Mouse (Mus musculus) stomach, postnatal 0 days (tissue): ENCODE data around the gene Eml4. TPM values are rescaled to one million over a fixed set of nuclear protein-coding genes. Genes with fewer than 3 reads are reported as not detected.

Source experiments
- ATAC-seq: fragments of 200-750 bp; cut with Nextera tagmentation; 2 replicates; pipeline ENCODE4 v1.8.0; 2017; ENCODE audit not compliant: low FRiP score, low TSS enrichment
- DNase-seq: peaks from one replicate; pipeline ENCODE4 v3.0.0-alpha.2; 2016; ENCODE audit warnings: low spot score
- H3K27ac ChIP-seq: fragments of 300-500 bp; sonication (generic); replicated peaks from 2 replicates; pipeline ENCODE4 v1.5.1; 2014; ENCODE audit warnings: mild to moderate bottlenecking, control low read depth
- H3K27me3 ChIP-seq: fragments of 300-500 bp; sonication (generic); 2 replicates; pipeline ENCODE4 v1.6.1; 2014; ENCODE audit warnings: low read length; ENCODE audit not compliant: control insufficient read depth, insufficient read depth
- H3K36me3 ChIP-seq: fragments of 300-500 bp; sonication (generic); 2 replicates; pipeline ENCODE4 v1.6.1; 2014; ENCODE audit warnings: low read length, mixed read lengths; ENCODE audit not compliant: control insufficient read depth, insufficient read depth
- H3K4me1 ChIP-seq: fragments of 300-500 bp; sonication (generic); replicated peaks from 2 replicates; pipeline ENCODE4 v1.6.1; 2014; ENCODE audit warnings: antibody characterized with exemption; ENCODE audit not compliant: control insufficient read depth, insufficient read depth
- H3K4me2 ChIP-seq: fragments of 300-500 bp; sonication (generic); replicated peaks from 2 replicates; pipeline ENCODE4 v1.6.1; 2014; ENCODE audit warnings: low read depth, mild to moderate bottlenecking, control low read depth, moderate library complexity
- H3K4me3 ChIP-seq: fragments of 300-500 bp; sonication (generic); 2 replicates; pipeline ENCODE4 v1.5.1; 2014; ENCODE audit warnings: low read depth, low read length, control low read depth
- H3K9ac ChIP-seq: fragments of 300-500 bp; sonication (generic); 2 replicates; pipeline ENCODE4 v1.6.1; 2014; ENCODE audit warnings: mild to moderate bottlenecking, low read length, control low read depth, mixed read lengths
- H3K9me3 ChIP-seq: fragments of 300-500 bp; sonication (generic); 2 replicates; pipeline ENCODE4 v1.6.1; 2016; ENCODE audit warnings: low read length; ENCODE audit not compliant: control insufficient read depth
- CTCF ChIP-seq: IDR thresholded peaks from 2 replicates; pipeline ENCODE4 v1.5.1; 2016; ENCODE audit warnings: antibody characterized with exemption, low read depth, mild to moderate bottlenecking, moderate library complexity
- EP300 ChIP-seq: optimal IDR thresholded peaks from 2 replicates; pipeline ENCODE3; 2016; ENCODE audit warnings: antibody characterized with exemption
- WGBS: fragments of 180-500 bp; shearing (Covaris S2); extraction: QIAGEN DNeasy Blood & Tissue Kit; methylation state at CpG from one replicate; pipeline ENCODE4 v1.1.7; 2014; 5-methylcytosine and 5-hydroxymethylcytosine counted together
- polyA plus RNA-seq: library from polyadenylated mRNA; unstranded; fragments of >200 nt; fragmentation: Nextera tagmentation; extraction: Ambion mirVana; gene quantifications from 2 replicates; pipeline ENCODE4 v1.2.1, GENCODE M21; 2015

Gene Eml4
- polyA plus RNA-seq, 1 experiment from 2014 or later: 11.5 TPM

- Histone ChIP-seq H3K4me1 (no peaks in the 10 kb centered on the region), H3K9me3 (no peaks in the 10 kb centered on the region), H3K27ac (no peak overlapping the region), H3K36me3 (no peaks in the 10 kb centered on the region), H3K9ac (no peak overlapping the region), H3K4me2 (no peak overlapping the region), H3K27me3 (no peaks in the 10 kb centered on the region), H3K4me3 (no peak overlapping the region)
- ATAC-seq (no peak), DNase-seq (no peak)
- no peak for TF ChIP-seq CTCF
- TF ChIP-seq EP300: no peak
- WGBS: 86% methylated on average over 4 of the region's 4 CpGs
These were observed 171.2 kb downstream of the Eml4 start for GRCm38 (mm10) chr17:83521881-83522280.

GRCm38 (mm10) chr17:83522590-83523379 is 172.1 kb downstream of the Eml4 start:
- TF ChIP-seq CTCF (no peak), EP300 (no peak)
- H3K27me3 ChIP-seq: no peaks in the 10 kb centered on the region
- H3K9me3 ChIP-seq: no peaks in the 10 kb centered on the region
- no peaks in the 10 kb centered on the region for H3K36me3 ChIP-seq
- H3K4me1 ChIP-seq: peaks cover 3% of the 10 kb centered on the region; the same call in 1 of the 2 replicates
- no peak overlapping the region for H3K27ac ChIP-seq
- no peak overlapping the region for H3K9ac ChIP-seq
- no peak overlapping the region for H3K4me3 ChIP-seq
- no peak for DNase-seq
- no peak for ATAC-seq
- 66% methylated on average over 7 of the region's 7 CpGs for WGBS
- no peak overlapping the region for H3K4me2 ChIP-seq

- 58% methylated on average over 7 of the region's 7 CpGs for WGBS
- TF ChIP-seq EP300 (no peak), CTCF (no peak)
- Histone ChIP-seq H3K4me1 (peaks cover 5% of the 10 kb centered on the region; the same call in 1 of the 2 replicates), H3K9me3 (no peaks in the 10 kb centered on the region), H3K36me3 (no peaks in the 10 kb centered on the region), H3K9ac (no peak overlapping the region), H3K27ac (no peak overlapping the region), H3K4me2 (no peak overlapping the region), H3K4me3 (no peak overlapping the region), H3K27me3 (no peaks in the 10 kb centered on the region)
- ATAC-seq: no peak
- DNase-seq: no peak
These were observed 174.0 kb downstream of the Eml4 start for GRCm38 (mm10) chr17:83524753-83525152.

- Histone ChIP-seq H3K4me2 (no peak overlapping the region), H3K36me3 (no peaks in the 10 kb centered on the region), H3K9ac (no peak overlapping the region), H3K27ac (no peak overlapping the region), H3K27me3 (no peaks in the 10 kb centered on the region), H3K9me3 (no peaks in the 10 kb centered on the region), H3K4me3 (no peak overlapping the region), H3K4me1 (peaks cover 5% of the 10 kb centered on the region; the same call in 1 of the 2 replicates)
- no peak for TF ChIP-seq EP300
- no peak for TF ChIP-seq CTCF
- ATAC-seq (no peak), DNase-seq (no peak)
- WGBS: 10% methylated on average over 8 of the region's 8 CpGs
These were observed 174.9 kb downstream of the Eml4 start for GRCm38 (mm10) chr17:83525596-83525995.

GRCm38 (mm10) chr17:83526091-83526561 is 175.4 kb downstream of the Eml4 start:
- TF ChIP-seq CTCF (no peak), EP300 (no peak)
- H3K27me3 ChIP-seq: no peaks in the 10 kb centered on the region
- 20% methylated on average over 5 of the region's 5 CpGs for WGBS
- H3K9me3 ChIP-seq: no peaks in the 10 kb centered on the region
- DNase-seq: peak; percentile 21
- H3K9ac ChIP-seq: no peak overlapping the region
- ATAC-seq: no peak
- H3K36me3 ChIP-seq: no peaks in the 10 kb centered on the region
- no peak overlapping the region for H3K27ac ChIP-seq
- H3K4me3 ChIP-seq: no peak overlapping the region
- H3K4me2 ChIP-seq: no peak overlapping the region
- peaks cover 5% of the 10 kb centered on the region; the same call in 1 of the 2 replicates for H3K4me1 ChIP-seq
